Mouse (Mus musculus): ENCODE data around the gene Selenov. TPM values are rescaled to one million over a fixed set of nuclear protein-coding genes. Genes with fewer than 3 reads are reported as not detected.

Selenov gene
- polyA plus RNA-seq, 1 experiment from 2014 or later, result 0.13 TPM

DNA sequence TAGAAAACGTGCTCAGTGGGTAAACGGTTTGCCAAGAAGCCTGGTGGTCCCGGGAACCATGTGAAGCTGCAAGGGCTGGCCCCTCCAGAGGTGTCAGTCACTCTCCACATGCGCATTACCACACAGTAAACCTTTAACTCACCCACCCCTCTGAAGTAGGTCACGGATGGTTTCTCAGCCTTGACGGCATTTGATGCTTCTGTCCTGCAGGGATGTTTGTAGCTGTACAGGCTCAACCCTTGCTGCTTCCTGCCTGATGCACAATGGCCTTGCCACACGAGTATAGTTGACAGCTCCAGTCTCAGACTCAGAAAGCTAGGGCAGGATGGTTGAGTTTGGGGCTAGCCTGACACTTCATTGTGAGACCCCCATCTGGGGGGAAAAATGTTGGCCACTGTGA, 10.4 kb downstream of the Selenov start:
- Histone ChIP-seq H3K9me3 (replicated peaks) (no peaks in the 10 kb centered on the region), H3K36me3 (no peaks in the 10 kb centered on the region), H3K9ac (no peak overlapping the region), H3K4me3 (replicated peaks) (no peak overlapping the region), H3K27ac (replicated peaks) (no peak overlapping the region), H3K4me1 (peaks cover 10% of the 10 kb centered on the region), H3K4me2 (replicated peaks) (no peak overlapping the region), H3K27me3 (no peaks in the 10 kb centered on the region)
- 75% methylated on average over 7 of the region's 7 CpGs for WGBS
- ATAC-seq (ENCODE audit: insufficient number of reproducible peaks, low FRiP score, low TSS enrichment, low read depth), result no peak

DNA sequence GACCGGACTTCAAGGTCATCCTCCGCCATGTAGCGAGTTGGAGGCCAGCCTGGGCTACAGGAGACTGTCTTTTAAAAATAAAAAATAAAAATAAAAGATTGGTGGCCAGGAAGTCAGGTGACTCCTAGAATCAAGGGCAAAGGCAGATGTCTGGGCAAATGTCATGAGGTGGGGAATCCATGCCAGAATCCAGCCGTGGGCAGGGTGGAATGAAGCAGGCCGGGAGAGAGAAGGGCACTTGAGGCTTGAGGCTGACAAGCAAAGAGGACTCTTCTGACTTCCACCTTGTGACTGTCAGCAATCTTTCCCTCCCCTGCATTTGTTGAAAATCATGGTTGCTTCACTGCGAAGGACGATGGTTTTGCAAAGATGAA, 12.7 kb downstream of the Selenov start:
- H3K4me2 ChIP-seq (replicated peaks), result peak overlapping the region; percentile 91
- no peaks in the 10 kb centered on the region for H3K27me3 ChIP-seq
- H3K27ac ChIP-seq (replicated peaks), result no peak overlapping the region
- H3K9ac ChIP-seq, result peak overlapping the region; percentile 80
- H3K4me1 ChIP-seq, result peaks cover 10% of the 10 kb centered on the region
- H3K4me3 ChIP-seq (replicated peaks), result peak overlapping the region; percentile 76
- no peaks in the 10 kb centered on the region for H3K9me3 ChIP-seq (replicated peaks)
- no peak for ATAC-seq (ENCODE audit: insufficient number of reproducible peaks, low FRiP score, low TSS enrichment, low read depth)
- no peaks in the 10 kb centered on the region for H3K36me3 ChIP-seq
- 86% methylated on average over 7 of the region's 7 CpGs for WGBS

DNA sequence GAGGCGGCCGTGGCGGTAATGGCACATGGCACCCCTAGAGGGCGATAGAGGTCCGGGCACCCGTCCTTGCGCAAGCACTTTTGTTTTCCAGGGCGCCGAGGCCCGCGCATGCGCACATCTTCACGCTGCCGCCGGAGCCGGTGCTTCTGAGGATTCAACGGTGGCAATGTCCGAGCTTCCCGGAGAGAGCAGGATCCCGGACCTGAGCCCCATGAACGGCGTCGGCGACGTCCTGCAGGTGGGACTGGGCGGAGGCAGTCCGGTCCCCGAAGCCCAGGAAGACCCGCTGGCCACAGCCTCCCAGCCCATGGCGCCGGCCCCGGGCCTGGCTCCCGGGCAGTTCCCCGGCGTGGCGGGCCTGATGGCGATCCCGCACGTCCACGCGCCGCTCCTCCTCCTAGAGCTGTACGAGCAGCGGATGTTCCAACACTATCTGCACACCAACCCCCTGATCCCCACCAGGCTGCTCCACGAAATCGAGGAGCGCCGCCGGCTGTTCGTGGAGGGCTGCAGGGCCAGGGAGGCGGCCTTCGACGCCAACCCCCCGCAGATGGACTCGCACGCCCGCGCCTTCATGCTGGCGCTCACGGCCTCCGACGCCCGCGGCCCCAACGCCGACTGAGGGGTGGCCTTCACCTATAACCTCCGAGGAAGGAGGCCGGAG, 13.2 kb downstream of the Selenov start, which contains the start of gene Eid2b:
Gene Eid2b (plus strand): TSS at position 125 of the 664 bp plus-strand sequence.
- peak within 1 kb of the TSS; percentile 76 for H3K4me3 ChIP-seq (replicated peaks)
- peak within 1 kb of the TSS; percentile 66; the same call in 1 of the 2 replicates for H3K27ac ChIP-seq (replicated peaks)
- WGBS, result 4% methylated on average over 68 of the region's 68 CpGs
- peaks cover 2% of the 10 kb centered on the region; the same call in 1 of the 2 replicates for H3K36me3 ChIP-seq
- peak; percentile 53; the same call in 1 of the 2 replicates for ATAC-seq (ENCODE audit: insufficient number of reproducible peaks, low FRiP score, low TSS enrichment, low read depth)
- H3K9ac ChIP-seq, result peak within 1 kb of the TSS; percentile 80
- H3K27me3 ChIP-seq, result no peaks in the 10 kb centered on the region
- peaks cover 10% of the 10 kb centered on the region for H3K4me1 ChIP-seq
- H3K4me2 ChIP-seq (replicated peaks), result peak within 1 kb of the TSS; percentile 91
- no peaks in the 10 kb centered on the region for H3K9me3 ChIP-seq (replicated peaks)

DNA sequence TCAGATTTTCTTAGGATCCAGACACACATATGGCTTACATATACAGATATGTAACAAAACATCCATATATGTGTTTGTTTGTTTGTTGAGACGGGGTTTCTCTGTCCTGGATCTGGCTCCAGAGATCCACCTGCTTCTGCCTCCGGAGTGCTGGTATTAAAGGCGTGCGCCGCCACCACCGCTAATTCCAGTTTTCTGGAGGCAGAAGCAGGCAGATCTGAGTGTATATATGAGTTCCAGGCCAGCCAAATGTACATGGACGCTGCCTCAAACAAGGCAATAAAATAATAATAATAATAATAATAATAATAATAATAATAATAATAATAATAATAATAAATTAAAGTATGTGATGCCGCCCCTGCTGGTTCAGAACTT, 13.8 kb downstream of the Selenov start:
- Histone ChIP-seq H3K4me1 (peaks cover 10% of the 10 kb centered on the region), H3K9ac (no peak overlapping the region), H3K36me3 (peaks cover 8% of the 10 kb centered on the region; the same call in 1 of the 2 replicates), H3K27ac (replicated peaks) (no peak overlapping the region), H3K9me3 (replicated peaks) (no peaks in the 10 kb centered on the region), H3K27me3 (no peaks in the 10 kb centered on the region), H3K4me2 (replicated peaks) (no peak overlapping the region), H3K4me3 (replicated peaks) (peak overlapping the region; percentile 76; the same call in 1 of the 2 replicates)
- no peak for ATAC-seq (ENCODE audit: insufficient number of reproducible peaks, low FRiP score, low TSS enrichment, low read depth)
- WGBS, result 63% methylated on average over 8 of the region's 8 CpGs

DNA sequence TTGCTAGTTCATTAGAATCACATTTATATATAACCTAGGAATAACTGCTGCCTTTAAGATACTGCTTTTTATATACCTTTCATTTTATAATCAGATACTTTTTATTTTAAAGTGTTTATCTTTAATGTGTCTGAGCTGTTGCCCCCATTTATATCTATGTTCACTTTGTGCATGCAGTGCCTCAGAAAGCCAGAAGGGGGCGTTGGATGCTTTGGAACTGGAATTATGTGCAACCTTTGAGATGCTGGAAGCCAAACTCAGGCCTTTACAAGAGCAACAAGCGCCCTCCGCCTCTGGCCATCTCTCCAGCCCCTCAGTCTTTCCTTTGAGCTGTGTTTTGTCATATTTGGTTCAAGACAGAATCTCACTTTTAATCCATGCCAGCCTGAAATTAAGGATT, 19.2 kb downstream of the Selenov start:
- no peak overlapping the region for H3K27ac ChIP-seq (replicated peaks)
- ATAC-seq (ENCODE audit: insufficient number of reproducible peaks, low FRiP score, low TSS enrichment, low read depth), result no peak
- H3K36me3 ChIP-seq, result peaks cover 19% of the 10 kb centered on the region
- no peak overlapping the region for H3K4me3 ChIP-seq (replicated peaks)
- peaks cover 11% of the 10 kb centered on the region for H3K4me1 ChIP-seq
- H3K9ac ChIP-seq, result no peak overlapping the region
- H3K9me3 ChIP-seq (replicated peaks), result no peaks in the 10 kb centered on the region
- H3K27me3 ChIP-seq, result no peaks in the 10 kb centered on the region
- WGBS, result 67% methylated on average over 3 of the region's 3 CpGs
- no peak overlapping the region for H3K4me2 ChIP-seq (replicated peaks)

DNA sequence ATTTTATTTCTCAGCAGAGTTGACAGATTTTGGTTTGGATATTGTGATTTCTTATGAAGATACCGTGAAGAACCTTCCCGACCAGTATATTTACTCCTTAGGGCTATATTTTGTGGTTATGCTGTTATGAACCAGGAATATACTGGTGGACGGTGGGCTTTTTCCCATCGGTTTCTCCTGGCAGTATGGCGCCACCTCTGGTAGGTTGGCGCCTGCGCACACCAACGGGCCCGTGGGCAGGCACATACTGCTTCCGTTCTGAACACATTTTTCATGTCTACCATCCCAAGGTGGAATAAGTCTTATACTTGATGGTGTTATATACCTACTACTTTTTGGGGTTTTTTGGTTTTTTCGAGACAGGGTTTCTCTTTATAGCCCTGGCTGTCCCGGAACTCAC, 21.6 kb downstream of the Selenov start:
- peaks cover 11% of the 10 kb centered on the region for H3K4me1 ChIP-seq
- peaks cover 19% of the 10 kb centered on the region for H3K36me3 ChIP-seq
- no peaks in the 10 kb centered on the region for H3K9me3 ChIP-seq (replicated peaks)
- ATAC-seq (ENCODE audit: insufficient number of reproducible peaks, low FRiP score, low TSS enrichment, low read depth), result no peak
- no peak overlapping the region for H3K9ac ChIP-seq
- 95% methylated on average over 12 of the region's 12 CpGs for WGBS
- H3K27ac ChIP-seq (replicated peaks), result no peak overlapping the region
- no peak overlapping the region for H3K4me3 ChIP-seq (replicated peaks)
- H3K27me3 ChIP-seq, result no peaks in the 10 kb centered on the region
- H3K4me2 ChIP-seq (replicated peaks), result no peak overlapping the region

DNA sequence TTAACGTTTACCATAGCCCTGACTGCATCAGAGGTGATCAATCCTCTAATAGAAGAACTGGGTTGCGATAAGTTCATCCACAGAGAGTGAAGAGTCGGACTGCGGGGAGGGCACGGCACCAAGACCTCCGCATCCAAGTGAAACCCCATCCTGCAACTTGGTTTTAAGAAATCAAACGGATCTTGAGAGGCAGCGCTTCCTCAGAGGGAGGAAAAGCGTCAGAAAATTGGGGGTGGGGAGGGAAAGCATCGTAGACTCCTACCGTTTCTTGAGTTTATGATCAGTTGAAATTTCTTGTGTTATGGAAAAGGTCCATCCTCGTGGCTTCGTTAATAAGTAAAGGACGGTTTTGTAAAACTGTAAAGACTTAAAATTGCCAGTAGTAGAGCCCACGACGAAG, 22.4 kb downstream of the Selenov start:
- H3K4me1 ChIP-seq, result peaks cover 11% of the 10 kb centered on the region
- no peak for ATAC-seq (ENCODE audit: insufficient number of reproducible peaks, low FRiP score, low TSS enrichment, low read depth)
- 22% methylated on average over 16 of the region's 16 CpGs for WGBS

DNA sequence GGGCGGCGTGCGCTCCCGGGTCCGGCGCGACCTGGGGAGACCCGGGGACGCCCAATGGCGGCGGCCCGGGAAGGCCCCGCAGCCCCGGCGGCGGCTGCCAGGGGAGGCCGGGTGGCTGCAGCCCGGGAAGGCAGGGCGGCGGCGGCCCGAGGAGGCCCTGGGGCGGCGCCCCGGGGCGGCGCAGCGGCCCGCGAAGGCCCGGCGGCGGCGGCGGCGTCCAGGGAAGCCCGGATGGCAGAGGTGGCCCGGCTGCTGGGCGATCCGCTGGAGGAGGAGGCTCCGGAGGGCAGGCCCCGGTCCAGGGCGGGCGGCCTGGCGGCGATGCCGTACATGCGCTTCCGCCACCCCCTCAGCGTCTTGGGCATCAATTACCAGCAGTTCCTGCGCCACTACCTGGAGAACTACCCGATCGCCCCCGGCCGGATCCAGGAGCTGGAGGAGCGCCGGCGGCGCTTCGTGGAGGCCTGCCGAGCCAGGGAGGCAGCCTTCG, 22.9 kb downstream of the Selenov start:
- Histone ChIP-seq H3K27ac (replicated peaks) (peak overlapping the region; percentile 87), H3K4me1 (peaks cover 11% of the 10 kb centered on the region), H3K9ac (peak overlapping the region; percentile 93), H3K4me3 (replicated peaks) (peak overlapping the region; percentile 90), H3K9me3 (replicated peaks) (no peaks in the 10 kb centered on the region), H3K27me3 (no peaks in the 10 kb centered on the region), H3K36me3 (peaks cover 19% of the 10 kb centered on the region), H3K4me2 (replicated peaks) (peak overlapping the region; percentile 71)
- under 1% methylated on average over 61 of the region's 62 CpGs for WGBS
- ATAC-seq (ENCODE audit: insufficient number of reproducible peaks, low FRiP score, low TSS enrichment, low read depth), result peak; percentile 61

More for the DNA sequence above, 22.4 kb downstream of the Selenov start:
- H3K9me3 ChIP-seq (replicated peaks), result no peaks in the 10 kb centered on the region
- no peaks in the 10 kb centered on the region for H3K27me3 ChIP-seq
- H3K4me3 ChIP-seq (replicated peaks), result peak overlapping the region; percentile 90
- peaks cover 19% of the 10 kb centered on the region for H3K36me3 ChIP-seq
- H3K4me2 ChIP-seq (replicated peaks), result peak overlapping the region; percentile 71
- peak overlapping the region; percentile 93 for H3K9ac ChIP-seq
- peak overlapping the region; percentile 87 for H3K27ac ChIP-seq (replicated peaks)

DNA sequence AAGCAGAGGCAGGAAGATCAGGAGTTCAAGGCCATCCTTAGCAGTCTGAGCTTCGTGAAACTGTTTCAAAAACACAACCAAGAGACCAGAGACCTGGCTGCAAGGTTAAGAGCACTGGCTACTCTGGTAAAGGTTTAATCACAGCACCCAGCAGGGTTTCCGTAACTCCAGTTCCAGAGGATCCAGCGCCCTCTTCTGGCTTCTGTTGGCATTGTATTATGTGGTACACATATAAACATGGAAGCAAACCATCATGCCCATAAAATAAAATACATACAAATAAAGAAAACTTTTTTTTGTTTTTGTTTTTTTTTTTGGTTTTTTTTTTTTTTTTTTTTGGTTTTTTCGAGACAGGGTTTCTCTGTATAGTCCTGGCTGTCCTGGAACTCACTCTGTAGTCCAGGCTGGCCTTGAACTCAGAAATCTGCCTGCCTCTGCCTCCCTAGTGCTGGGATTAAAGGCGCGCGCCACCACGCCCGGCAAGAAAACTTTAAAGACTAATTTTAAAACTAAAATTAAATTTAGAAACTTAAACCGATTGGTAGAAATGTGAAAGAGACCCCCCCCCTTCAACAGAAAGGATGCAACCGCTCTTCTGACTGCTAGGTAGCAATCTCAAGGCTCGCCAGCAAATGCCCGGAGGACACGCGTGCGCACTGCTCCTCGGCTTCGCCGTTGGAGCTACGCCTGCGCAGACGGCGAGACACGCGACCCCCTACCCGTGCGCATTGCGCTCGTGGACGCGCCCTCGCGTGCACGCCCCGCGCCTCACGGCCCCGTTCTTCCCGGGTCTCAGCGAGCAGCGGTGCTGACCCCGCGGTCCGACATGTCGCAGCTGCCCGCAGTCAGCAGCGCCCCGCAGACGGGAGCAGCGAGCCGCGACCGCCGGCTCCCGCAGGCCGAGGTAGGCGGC, 23.6 kb downstream of the Selenov start, which contains the start of gene Eid2:
Gene Eid2 (plus strand): TSS at position 753 of the 913 bp plus-strand sequence.
- WGBS, result 5% methylated on average over 57 of the region's 57 CpGs
- no peaks in the 10 kb centered on the region for H3K9me3 ChIP-seq (replicated peaks)
- peak; percentile 87 for ATAC-seq (ENCODE audit: insufficient number of reproducible peaks, low FRiP score, low TSS enrichment, low read depth)
- peak within 1 kb of the TSS; percentile 90 for H3K4me3 ChIP-seq (replicated peaks)
- H3K27me3 ChIP-seq, result no peaks in the 10 kb centered on the region
- H3K27ac ChIP-seq (replicated peaks), result peak within 1 kb of the TSS; percentile 87
- H3K4me2 ChIP-seq (replicated peaks), result peak within 1 kb of the TSS; percentile 71
- H3K9ac ChIP-seq, result peak within 1 kb of the TSS; percentile 93
- peaks cover 11% of the 10 kb centered on the region for H3K4me1 ChIP-seq
- peaks cover 13% of the 10 kb centered on the region for H3K36me3 ChIP-seq

DNA sequence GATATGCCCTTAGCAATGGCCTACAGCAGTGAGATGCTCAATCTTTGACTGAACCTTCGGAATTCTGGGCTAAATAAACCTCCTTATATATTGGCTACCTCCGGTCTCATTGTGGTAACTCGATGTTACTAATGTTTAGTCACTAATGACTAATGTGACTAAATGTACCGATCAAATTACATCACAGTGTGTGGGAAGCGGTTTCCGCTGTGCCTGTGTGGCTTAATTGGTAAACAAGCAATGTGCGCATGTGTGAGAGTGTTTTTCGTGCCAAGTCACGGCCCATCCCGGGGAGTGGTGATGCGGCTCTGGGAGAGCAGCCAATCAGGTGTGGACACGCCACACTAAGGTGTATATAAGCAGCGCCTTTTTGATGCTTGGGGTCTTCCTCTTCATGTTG, 25.6 kb downstream of the Selenov start:
- Histone ChIP-seq H3K4me1 (peaks cover 11% of the 10 kb centered on the region), H3K36me3 (no peaks in the 10 kb centered on the region; the same call in 1 of the 2 replicates), H3K4me3 (replicated peaks) (no peak overlapping the region), H3K4me2 (replicated peaks) (no peak overlapping the region), H3K9ac (no peak overlapping the region), H3K9me3 (replicated peaks) (no peaks in the 10 kb centered on the region), H3K27ac (replicated peaks) (no peak overlapping the region), H3K27me3 (no peaks in the 10 kb centered on the region)
- WGBS, result 89% methylated on average over 13 of the region's 13 CpGs
- ATAC-seq (ENCODE audit: insufficient number of reproducible peaks, low FRiP score, low TSS enrichment, low read depth), result no peak

DNA sequence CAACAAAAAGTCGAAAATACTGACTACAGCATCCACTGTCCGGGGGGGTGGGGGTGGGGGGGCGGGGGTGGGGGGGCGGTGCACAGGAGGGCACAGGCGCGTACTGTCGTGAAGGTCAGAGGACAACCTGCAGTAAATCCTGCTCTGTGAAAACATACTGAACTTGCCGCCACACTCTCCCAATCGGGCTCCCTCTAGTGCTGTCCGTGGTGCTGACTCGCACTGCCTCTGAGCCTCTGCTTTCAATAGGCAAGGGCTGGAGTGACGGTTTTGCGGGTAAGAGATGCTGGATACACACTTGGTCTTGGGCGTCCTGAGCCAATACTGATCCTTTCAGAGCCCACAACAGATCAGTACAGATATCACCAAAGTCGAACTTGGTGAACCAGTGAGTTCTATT, 27.2 kb downstream of the Selenov start:
- H3K4me3 ChIP-seq (replicated peaks), result no peak overlapping the region
- H3K27me3 ChIP-seq, result no peaks in the 10 kb centered on the region
- H3K27ac ChIP-seq (replicated peaks), result no peak overlapping the region
- no peak overlapping the region for H3K9ac ChIP-seq
- ATAC-seq (ENCODE audit: insufficient number of reproducible peaks, low FRiP score, low TSS enrichment, low read depth), result no peak
- 5% methylated on average over 15 of the region's 15 CpGs for WGBS
- H3K4me1 ChIP-seq, result peaks cover 5% of the 10 kb centered on the region
- H3K9me3 ChIP-seq (replicated peaks), result no peaks in the 10 kb centered on the region
- no peaks in the 10 kb centered on the region for H3K36me3 ChIP-seq
- no peak overlapping the region for H3K4me2 ChIP-seq (replicated peaks)

Measured in embryonic facial prominence, embryonic 15.5 days (tissue).